ENCODE assay signal across 18 mouse cellular contexts in the genomic region with DNA sequence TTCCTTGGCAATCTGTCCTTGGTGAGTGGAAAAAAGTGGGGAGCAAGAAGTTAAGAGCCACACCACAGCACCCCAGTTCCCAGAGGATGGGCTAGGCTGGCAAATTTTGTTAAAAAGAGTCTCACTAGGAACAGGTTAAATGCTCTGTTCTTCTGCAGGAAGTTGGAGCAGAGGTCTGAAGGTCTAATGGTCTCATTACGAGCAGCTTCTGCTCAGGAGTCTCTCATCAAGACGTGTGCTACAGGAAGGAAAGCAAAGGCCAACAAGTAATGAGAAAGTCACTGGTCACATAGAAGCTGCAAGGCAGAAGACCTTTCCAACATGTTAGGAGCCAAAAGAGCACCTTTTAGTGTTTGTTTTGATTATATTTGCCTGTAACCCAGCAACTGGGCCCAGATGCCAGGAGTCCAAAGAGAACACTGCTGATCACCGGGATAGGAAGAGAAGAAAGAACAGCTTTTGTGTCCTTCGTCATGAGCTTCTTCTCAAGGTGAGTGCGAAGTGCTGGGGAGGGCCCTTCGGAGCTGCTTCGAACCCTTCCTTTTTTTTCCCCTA. TPM values are rescaled to one million over a fixed set of nuclear protein-coding genes. Genes with fewer than 3 reads are reported as not detected.
DNase-seq lines count a peak whose midpoint lies in the region; TF ChIP-seq lines count a peak whose summit lies in the region.
"Had no signal": no experiment of that assay in that cellular context is flagged by ENCODE, and none has a peak within 500 bp of the region (broad histone marks: within the 10 kb centered on the region; RNA-seq: fewer than 3 reads in every experiment).

No protein-coding gene starts in this region.

- no peaks in the 10 kb centered on the region for H3K4me1 ChIP-seq in kidney, adult 2 months (ENCODE audit: control insufficient read depth, insufficient read depth, low read length)
- peaks cover 5% of the 10 kb centered on the region for H3K4me1 ChIP-seq in liver, adult 2 months (ENCODE audit: control insufficient read depth, insufficient read depth, low read length)
- H3K4me1 ChIP-seq: embryonic facial prominence, embryonic 12.5 days; embryonic facial prominence, embryonic 15.5 days; heart, embryonic 10.5 days; hindbrain, embryonic 12.5 days; hindbrain, embryonic 15.5 days had no signal

- H3K27ac ChIP-seq in gastrocnemius, adult 2 months: peak overlapping the region; percentile 61
- no peak overlapping the region for H3K27ac ChIP-seq in kidney, adult 2 months (ENCODE audit: insufficient read depth, low read depth, low read length)
- no peak overlapping the region for H3K27ac ChIP-seq in liver, adult 2 months (replicated peaks; ENCODE audit: insufficient read depth, low read depth, low read length)
- H3K27ac ChIP-seq: embryonic facial prominence, embryonic 12.5 days; embryonic facial prominence, embryonic 15.5 days; heart, embryonic 10.5 days; hindbrain, embryonic 12.5 days; hindbrain, embryonic 15.5 days had no signal

- intact Hi-C loops in gastrocnemius, adult 2 months (cut with DNase I): no loop called here
- intact Hi-C loops in gastrocnemius, postnatal 14 days (cut with DNase I; ENCODE audit: low total_unique reads): no loop called here

- H3K36me3 ChIP-seq in kidney, adult 2 months (ENCODE audit: control insufficient read depth, insufficient read depth, low read length): no peaks in the 10 kb centered on the region
- no peaks in the 10 kb centered on the region for H3K36me3 ChIP-seq in liver, adult 2 months (ENCODE audit: control insufficient read depth, insufficient read depth, low read length)
- H3K36me3 ChIP-seq: embryonic facial prominence, embryonic 12.5 days; embryonic facial prominence, embryonic 15.5 days; heart, embryonic 10.5 days; hindbrain, embryonic 12.5 days; hindbrain, embryonic 15.5 days had no signal

- no peaks in the 10 kb centered on the region for H3K27me3 ChIP-seq in kidney, adult 2 months (replicated peaks; ENCODE audit: control insufficient read depth, insufficient read depth, low read length)
- no peaks in the 10 kb centered on the region for H3K27me3 ChIP-seq in liver, adult 2 months (ENCODE audit: control insufficient read depth, insufficient read depth, low read length)
- H3K27me3 ChIP-seq: embryonic facial prominence, embryonic 12.5 days; embryonic facial prominence, embryonic 15.5 days; hindbrain, embryonic 12.5 days; hindbrain, embryonic 15.5 days had no signal

- 69% methylated on average over 7 of the region's 7 CpGs for WGBS in kidney, adult 2 months
- 60% methylated on average over 7 of the region's 7 CpGs for WGBS in liver, adult 2 months

- H3K4me3 ChIP-seq in gastrocnemius, adult 2 months: peak overlapping the region; percentile 17
- no peak overlapping the region for H3K4me3 ChIP-seq in kidney, adult 2 months (ENCODE audit: insufficient read depth, low read depth, low read length)
- H3K4me3 ChIP-seq in liver, adult 2 months (ENCODE audit: insufficient read depth, low read depth, low read length): no peak overlapping the region
- H3K4me3 ChIP-seq: embryonic facial prominence, embryonic 12.5 days; embryonic facial prominence, embryonic 15.5 days; heart, embryonic 10.5 days; hindbrain, embryonic 12.5 days; hindbrain, embryonic 15.5 days had no signal

- no peak overlapping the region for H3K9ac ChIP-seq in liver, adult 2 months (ENCODE audit: low read depth, low read length)
- H3K9ac ChIP-seq: embryonic facial prominence, embryonic 12.5 days; embryonic facial prominence, embryonic 15.5 days; forebrain, postnatal 0 days; hindbrain, embryonic 12.5 days; hindbrain, embryonic 15.5 days had no signal

- no peaks in the 10 kb centered on the region for H3K79me2 ChIP-seq in liver, adult 2 months (ENCODE audit: control insufficient read depth, insufficient read depth, low read length)

- DNase-seq in adrenal gland, adult (ENCODE audit: inconsistent age in 2 of 2, low spot score in 1 of 2): peak; percentile 17 to 63
- no peak for DNase-seq in adrenal gland, postnatal 25 days
- DNase-seq in gastrocnemius, adult 2 months: peak; percentile 26
- DNase-seq in gastrocnemius, postnatal 14 days: no peak
- DNase-seq in kidney, adult 2 months: peak; percentile 4
- DNase-seq in kidney, adult 9 months: no peak
- peak; percentile 78 for DNase-seq in liver, adult 2 months (ENCODE audit: extremely low read depth, low read depth, low spot score)
- no peak for DNase-seq in liver
- DNase-seq: cerebellum, adult 18-20 months; cerebellum, adult 9-11 months; cerebellum, postnatal 25 days; forebrain, postnatal 0 days; gastrocnemius, postnatal 36 days had no signal

- no peak for TF ChIP-seq POLR2A in kidney, adult 2 months (IDR thresholded peaks at IDR 0.05; ENCODE audit: low read depth, low read length)
- no peak for TF ChIP-seq POLR2A in liver, adult 2 months (IDR thresholded peaks at IDR 0.05; ENCODE audit: extremely low read depth, insufficient read depth, low read length)

- no peak for TF ChIP-seq CTCF in gastrocnemius, adult 2 months (IDR thresholded peaks at IDR 0.05)
- no peak for TF ChIP-seq CTCF in kidney, adult 2 months (conservative IDR thresholded peaks at IDR 0.05; ENCODE audit: insufficient read depth, insufficient read length, low read depth, low read length)
- no peak for TF ChIP-seq CTCF in liver, adult 2 months (IDR thresholded peaks at IDR 0.05; ENCODE audit: low read depth, low read length)

RNA-seq across cellular contexts. Expression of gene Zfp462, which starts 39.4 kb away (rescaled TPM):
- total RNA-seq in adrenal gland, postnatal 25 days (2021): 45.3 and 51.6 TPM in 2 replicates
- total RNA-seq in gastrocnemius, adult 2 months (2021): 10 to 100 TPM; 20.9 to 27.4 TPM
- total RNA-seq in gastrocnemius, postnatal 14 days (2021): 10 to 100 TPM; 13.7 to 21.1 TPM
- 8.7 and 10.2 TPM in 2 replicates for polyA plus RNA-seq in kidney, adult 2 months (2012; rRNA removed)
- 0.18 and 0.27 TPM in 2 replicates for total RNA-seq in liver, adult 2 months (2014; rRNA removed)
- polyA plus RNA-seq in liver, adult 2 months (2012; rRNA removed): 0.22 and 0.41 TPM in 2 replicates

Comparison
In these comparisons a context has a peak if more than half of its experiments do, and no peak if none do; other contexts are left out.
1. DNase-seq: peak in adrenal gland, adult (2 of 2), gastrocnemius, adult 2 months (single experiment), kidney, adult 2 months (single experiment) and liver, adult 2 months (single experiment); none in adrenal gland, postnatal 25 days (single experiment), gastrocnemius, postnatal 14 days (single experiment), kidney, adult 9 months (single experiment) and liver (single experiment).
2. RNA of gene Zfp462, which starts 39.4 kb away (total RNA-seq): 45.3 to 51.6 TPM in adrenal gland, postnatal 25 days, 20.9 to 27.4 TPM in gastrocnemius, adult 2 months and 13.7 to 21.1 TPM in gastrocnemius, postnatal 14 days; 0.18 to 0.27 TPM in liver, adult 2 months; every median in the first group is over 10 times any median in the second.